Mouse (Mus musculus) C2C12 (cell line): ENCODE data around the gene Cym. TPM values are rescaled to one million over a fixed set of nuclear protein-coding genes. Genes with fewer than 3 reads are reported as not detected.

Experiments
- H3K27me3 ChIP-seq: one replicate; pipeline ENCODE4 v1.6.1; 2011; ENCODE audit not compliant: control insufficient read depth, insufficient read depth, insufficient read length
- H3K36me3 ChIP-seq: one replicate; pipeline ENCODE4 v1.6.1; 2011; ENCODE audit not compliant: control insufficient read depth, insufficient read depth
- H3K4me3 ChIP-seq: one replicate; pipeline ENCODE4 v1.5.1; 2011; ENCODE audit warnings: mild to moderate bottlenecking, control low read depth; ENCODE audit not compliant: poor library complexity, insufficient read depth, severe bottlenecking
- H3K79me2 ChIP-seq: one replicate; pipeline ENCODE4 v1.6.1; 2011; ENCODE audit not compliant: control insufficient read depth, insufficient read depth
- H3K79me3 ChIP-seq: one replicate; pipeline ENCODE4 v1.6.1; 2011; ENCODE audit warnings: low read depth, control low read depth
- H3ac ChIP-seq: one replicate; pipeline ENCODE3; 2011; ENCODE audit warnings: low read depth; ENCODE audit not compliant: control insufficient read depth, insufficient read length
- CEBPB ChIP-seq: IDR thresholded peaks from one replicate; pipeline ENCODE4 v1.6.1; 2011; ENCODE audit warnings: low read depth, mild to moderate bottlenecking, control low read depth, moderate library complexity
- CTCF ChIP-seq: IDR thresholded peaks from one replicate; pipeline ENCODE4 v1.5.1; 2011; ENCODE audit not compliant: control insufficient read depth, insufficient read depth, insufficient read length
- FOSL1 ChIP-seq: IDR thresholded peaks from one replicate; pipeline ENCODE4 v1.8.0; 2011; ENCODE audit warnings: mild to moderate bottlenecking, low read length; ENCODE audit not compliant: poor library complexity, insufficient read depth, severe bottlenecking
- MAX ChIP-seq: IDR thresholded peaks from one replicate; pipeline ENCODE4 v1.6.1; 2011; ENCODE audit warnings: mild to moderate bottlenecking, control low read depth
- MYOD1 ChIP-seq: IDR thresholded peaks from one replicate; pipeline ENCODE4 v1.6.1; 2011; ENCODE audit warnings: low read depth; ENCODE audit not compliant: control insufficient read depth, insufficient read length
- MYOG ChIP-seq: IDR thresholded peaks from one replicate; pipeline ENCODE4 v1.6.1; 2011; ENCODE audit not compliant: control insufficient read depth, insufficient read length; ENCODE audit errors: extremely low read depth
- USF1 ChIP-seq: IDR thresholded peaks from one replicate; pipeline ENCODE4 v1.6.1; 2011; ENCODE audit warnings: low read depth, mild to moderate bottlenecking, control low read depth, moderate library complexity
- polyA plus RNA-seq: library from polyadenylated mRNA; unstranded; fragments of >200 nt; fragmentation: generic; extraction: Trizol; gene quantifications from one replicate; pipeline ENCODE4 v1.2.1, GENCODE M21; 2012; ENCODE audit warnings: missing spikeins

Cym gene
- polyA plus RNA-seq, 1 experiment: not detected

GRCm38 (mm10) chr3:107217101-107217480, 4.4 kb downstream of the Cym start:
- Histone ChIP-seq H3ac (no peak overlapping the region), H3K27me3 (peaks cover 45% of the 10 kb centered on the region), H3K4me3 (no peak overlapping the region), H3K79me3 (no peaks in the 10 kb centered on the region), H3K36me3 (no peaks in the 10 kb centered on the region), H3K79me2 (no peaks in the 10 kb centered on the region)
- no peak for TF ChIP-seq MAX

- no peak overlapping the region for H3ac ChIP-seq
Measured at GRCm38 (mm10) chr3:107216400-107217100, 5.0 kb downstream of the Cym start.

DNA sequence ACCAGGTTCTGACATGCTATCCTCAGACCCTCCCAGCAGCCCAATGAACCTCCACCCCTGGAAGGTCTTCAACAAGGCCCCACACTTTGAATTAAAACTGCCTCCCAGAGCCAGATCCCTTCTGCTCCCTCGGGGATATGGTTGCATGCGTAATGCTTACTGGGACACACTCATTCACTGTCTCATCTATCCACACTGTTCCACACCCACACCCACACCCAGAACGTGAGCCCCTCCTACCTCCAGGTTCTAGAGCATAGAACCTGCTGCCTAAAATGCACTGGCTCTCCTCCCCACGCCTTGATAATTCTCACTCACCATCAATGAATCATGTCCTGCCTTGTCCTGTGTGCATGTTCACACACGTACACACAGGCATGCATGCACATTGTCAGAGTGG, 6.9 kb downstream of the Cym start:
- H3K4me3 ChIP-seq: no peak overlapping the region
- H3K27me3 ChIP-seq: peaks cover 34% of the 10 kb centered on the region
- H3ac ChIP-seq: no peak overlapping the region
- no peaks in the 10 kb centered on the region for H3K79me3 ChIP-seq
- no peaks in the 10 kb centered on the region for H3K36me3 ChIP-seq
- H3K79me2 ChIP-seq: no peaks in the 10 kb centered on the region
- TF ChIP-seq MYOD1 (no peak), MYOG (no peak)

More at GRCm38 (mm10) chr3:107216400-107217100, 5.0 kb downstream of the Cym start:
- no peak overlapping the region for H3K4me3 ChIP-seq
- no peaks in the 10 kb centered on the region for H3K79me3 ChIP-seq
- H3K36me3 ChIP-seq: no peaks in the 10 kb centered on the region
- TF ChIP-seq USF1 (no peak), MYOD1 (no peak)
- H3K79me2 ChIP-seq: no peaks in the 10 kb centered on the region
- H3K27me3 ChIP-seq: peaks cover 45% of the 10 kb centered on the region

DNA sequence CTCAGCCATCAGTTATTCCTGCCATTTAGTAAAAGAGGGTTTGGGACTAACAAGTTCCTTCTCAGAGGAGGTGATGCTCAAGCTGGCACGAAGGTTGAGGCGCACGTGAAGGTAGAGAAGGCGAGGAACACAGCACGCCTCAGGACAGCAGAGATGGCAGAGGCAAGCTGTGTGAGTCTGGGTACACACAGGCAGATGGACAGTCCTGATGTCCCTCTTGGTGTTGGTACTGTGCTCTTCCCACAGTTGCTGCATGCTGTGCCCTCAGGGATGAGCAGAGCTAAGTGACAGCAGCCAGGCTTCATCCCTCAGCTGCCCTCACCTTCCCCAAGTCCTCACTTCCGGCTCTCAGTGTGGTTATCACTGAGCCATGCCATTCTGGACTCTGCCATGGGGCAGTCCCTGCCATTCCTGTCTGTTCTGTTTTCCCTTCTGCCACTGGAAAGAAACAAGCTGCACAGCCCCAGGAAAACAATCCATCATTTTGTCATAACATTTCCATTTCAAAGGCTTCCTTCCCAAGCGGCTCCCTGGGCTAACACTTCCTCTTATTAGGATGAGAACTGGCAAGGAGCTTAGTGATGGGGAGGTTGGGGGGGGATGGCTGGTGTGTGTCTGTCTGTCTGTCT, 13.8 kb downstream of the Cym start:
- Histone ChIP-seq H3K4me3 (no peak overlapping the region), H3K79me3 (no peaks in the 10 kb centered on the region), H3K27me3 (peaks cover 3% of the 10 kb centered on the region), H3K79me2 (no peaks in the 10 kb centered on the region), H3K36me3 (no peaks in the 10 kb centered on the region), H3ac (no peak overlapping the region)
- TF ChIP-seq MYOG (no peak), MAX (no peak), CEBPB (no peak), FOSL1 (no peak), CTCF (no peak), USF1 (no peak), MYOD1 (no peak)

GRCm38 (mm10) chr3:107206490-107207150, 14.9 kb downstream of the Cym start:
- Histone ChIP-seq H3K36me3 (no peaks in the 10 kb centered on the region), H3K79me2 (no peaks in the 10 kb centered on the region), H3ac (no peak overlapping the region), H3K79me3 (no peaks in the 10 kb centered on the region), H3K4me3 (no peak overlapping the region), H3K27me3 (peaks cover 3% of the 10 kb centered on the region)
- TF ChIP-seq MAX (no peak), MYOD1 (no peak), CEBPB (no peak), USF1 (no peak), FOSL1 (no peak), CTCF (no peak), MYOG (no peak)

DNA sequence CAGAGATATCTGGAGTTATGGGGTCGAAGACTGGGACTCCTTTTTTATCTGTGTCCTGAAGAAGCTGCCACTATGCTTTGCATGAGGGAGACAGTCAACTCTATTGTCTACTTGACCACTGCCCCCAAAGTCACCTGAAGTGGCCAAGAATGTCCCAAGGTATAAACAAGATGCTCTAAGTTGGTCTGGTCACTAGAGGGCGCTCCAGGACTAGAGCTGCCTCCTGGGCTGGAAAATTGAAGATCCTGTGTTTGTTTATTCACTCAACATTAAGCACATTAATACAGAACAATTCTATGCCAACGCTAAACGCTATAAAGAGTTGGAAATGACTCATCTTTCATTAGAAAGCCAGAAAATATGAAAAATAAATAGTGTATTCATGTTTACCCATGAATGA, 15.5 kb downstream of the Cym start:
- Histone ChIP-seq H3K79me3 (no peaks in the 10 kb centered on the region), H3ac (no peak overlapping the region), H3K4me3 (no peak overlapping the region), H3K36me3 (no peaks in the 10 kb centered on the region), H3K27me3 (peaks cover 7% of the 10 kb centered on the region), H3K79me2 (no peaks in the 10 kb centered on the region)
- peak; percentile 69 for TF ChIP-seq CTCF
- TF ChIP-seq MYOG: no peak
